Mouse (Mus musculus) monocyte, adult 2 months (primary cell): ENCODE data around the gene Tm4sf4.

ENCODE experiments used
- DNase-seq, 2 experiments: peaks; one replicate each; pipeline ENCODE4 v3.0.0; 2022; ENCODE audit warnings: low spot score in 2 of 2, low read depth in 1 of 2

The Tm4sf4 gene

DNA sequence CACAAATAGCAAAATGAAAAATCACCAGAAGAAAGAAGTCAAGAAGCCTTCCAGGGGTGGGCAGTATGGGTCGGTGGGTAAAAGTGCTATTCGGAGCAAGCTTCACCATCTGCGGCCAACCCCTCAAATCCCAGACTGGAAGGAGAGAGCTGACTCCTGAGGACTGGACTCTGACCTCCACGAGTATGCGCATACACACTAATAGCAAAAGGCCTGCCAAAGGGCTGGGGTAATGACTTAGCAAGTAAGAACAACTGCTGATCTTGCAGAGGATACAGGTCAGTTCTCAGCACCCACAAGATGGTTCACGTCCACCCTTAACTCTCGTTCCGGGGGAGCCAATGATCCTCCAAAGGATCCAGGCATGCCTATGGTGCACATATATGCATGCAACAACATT is 49.3 kb downstream of the Tm4sf4 start:
- no peak for DNase-seq

DNA sequence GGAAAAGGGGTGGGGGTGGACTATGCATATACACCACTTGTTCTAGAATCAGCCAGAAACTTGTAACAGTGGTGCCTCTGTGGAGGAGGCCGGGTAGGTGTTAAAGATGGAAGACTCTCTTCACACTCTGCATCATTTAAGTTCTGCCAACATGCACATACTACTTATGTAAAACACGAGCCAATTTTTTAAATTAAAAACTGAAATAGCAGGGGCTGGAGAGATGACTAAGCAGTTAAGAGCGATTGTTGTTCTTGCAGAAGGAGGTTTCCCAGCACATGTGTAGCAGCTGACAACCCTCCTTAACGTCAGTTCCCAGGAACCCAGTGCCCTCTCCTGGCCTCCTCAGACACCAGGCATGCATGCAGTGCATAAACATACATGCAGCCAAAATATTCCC is 55.5 kb downstream of the Tm4sf4 start:
- DNase-seq, result no peak

DNA sequence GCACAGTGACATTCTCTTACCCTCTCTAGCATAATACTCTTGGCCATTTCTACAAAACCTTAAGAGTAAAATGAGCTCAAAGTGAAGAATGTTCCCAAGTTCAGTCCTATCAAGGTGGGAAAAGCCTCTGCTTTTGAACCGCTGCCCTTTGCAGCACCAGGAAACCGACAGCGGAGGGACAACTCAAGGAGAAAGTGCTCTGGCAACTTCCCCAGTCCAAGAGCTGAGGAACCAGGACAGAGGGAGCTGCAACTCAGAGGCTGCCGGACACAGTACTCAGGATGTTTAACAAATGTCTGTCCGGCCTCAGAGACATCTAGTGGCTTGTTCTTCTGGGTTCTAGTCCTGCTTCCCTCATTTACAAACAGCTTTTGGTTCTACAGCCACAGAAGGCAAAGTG is 56.9 kb downstream of the Tm4sf4 start:
- DNase-seq, result no peak

DNA sequence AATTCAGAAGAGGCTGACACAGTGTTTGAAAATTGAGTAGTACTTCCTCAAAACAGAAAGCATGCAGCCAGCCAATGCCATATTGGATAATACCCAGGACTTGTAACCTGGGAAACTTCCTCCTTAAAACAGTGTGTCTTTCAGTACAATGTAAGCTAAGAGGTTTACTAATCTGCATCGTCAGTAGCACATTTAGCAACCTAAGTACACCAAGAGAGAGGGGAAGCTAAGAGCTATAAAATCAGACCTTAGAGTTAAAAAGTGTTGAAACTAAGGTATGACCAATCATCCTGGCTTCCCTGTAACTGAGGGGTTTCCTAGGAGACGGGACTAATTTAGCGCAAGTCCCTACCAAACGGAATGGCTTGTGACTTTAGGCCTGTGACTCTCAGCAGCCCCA is 61.0 kb downstream of the Tm4sf4 start:
- no peak for DNase-seq

DNA sequence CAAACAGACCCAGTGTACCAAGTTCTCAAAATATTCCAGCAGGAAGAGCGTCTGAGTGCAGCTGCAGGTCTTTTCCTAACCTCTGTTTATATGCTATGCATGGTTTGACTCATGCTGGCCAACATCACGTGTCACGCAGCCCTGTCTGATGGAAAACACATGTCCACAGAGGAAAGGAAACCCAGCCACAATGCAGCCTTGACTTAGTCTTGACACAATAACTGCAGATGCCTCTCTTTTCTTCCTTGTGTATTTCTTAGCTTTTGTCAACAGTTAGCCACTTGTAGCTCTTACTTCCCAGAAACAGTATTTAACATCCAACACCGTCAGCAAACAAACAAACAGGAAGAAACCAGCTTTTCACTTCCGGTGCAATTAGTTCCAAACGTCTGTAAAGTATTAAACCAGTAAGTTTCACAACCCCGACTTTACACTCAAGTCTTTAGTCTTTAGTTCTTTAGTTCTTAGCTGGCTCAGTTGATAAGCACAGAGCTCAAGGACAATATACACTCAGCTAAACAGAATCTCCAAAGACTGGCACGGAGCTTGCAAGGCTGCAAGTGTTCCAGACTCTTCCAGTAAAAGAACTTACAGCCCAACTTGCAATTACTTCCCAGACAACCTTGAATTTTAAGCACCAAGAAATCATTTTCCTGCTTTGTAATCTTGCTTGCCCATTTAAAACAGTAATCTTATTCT is 62.5 kb downstream of the Tm4sf4 start:
- no peak for DNase-seq
